Mouse (Mus musculus): Measurements from ENCODE around the gene Trpv3. TPM values are rescaled to one million over a fixed set of nuclear protein-coding genes. Genes with fewer than 3 reads are reported as not detected.
A peak's percentile ranks its signal among the peaks of the same experiment; 100 is the strongest.

Trpv3 gene
- not detected in 2 replicates for polyA plus RNA-seq (2015; fragmentation: Nextera tagmentation; extraction: Ambion mirVana)

DNA sequence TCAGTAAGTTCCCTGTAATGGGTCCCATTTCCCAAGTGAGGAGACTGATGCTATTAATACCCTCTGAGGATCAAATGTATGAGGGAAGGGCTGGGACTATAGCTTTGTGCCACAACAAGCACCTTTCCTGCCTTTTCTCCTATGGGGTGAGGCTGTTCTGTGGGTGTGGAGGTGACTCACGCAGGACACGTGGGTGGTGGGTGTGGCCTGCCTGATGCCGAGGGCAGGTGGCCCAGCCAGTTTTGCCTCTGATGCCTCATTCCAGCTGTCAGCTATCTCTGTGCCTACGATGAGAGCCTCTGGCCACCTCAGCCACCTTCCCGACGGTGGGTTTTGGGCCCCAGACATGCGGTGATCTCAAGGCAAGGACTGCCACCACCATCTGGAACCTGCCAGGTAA is at the start of gene Trpv3:
TSS of gene Trpv3 (plus strand) at position 122 of the 400 bp plus-strand sequence.
- no peaks in the 10 kb centered on the region for H3K27me3 ChIP-seq
- H3K9me3 ChIP-seq: no peaks in the 10 kb centered on the region
- H3K36me3 ChIP-seq: no peaks in the 10 kb centered on the region
- no peak within 1 kb of the TSS for H3K9ac ChIP-seq (replicated peaks)
- no peak for ATAC-seq
- H3K4me2 ChIP-seq (replicated peaks): no peak within 1 kb of the TSS
- no peak within 1 kb of the TSS for H3K4me3 ChIP-seq (replicated peaks)
- WGBS: 92% methylated on average over 7 of the region's 7 CpGs
- no peaks in the 10 kb centered on the region for H3K4me1 ChIP-seq (replicated peaks)
- no peak within 1 kb of the TSS for H3K27ac ChIP-seq

GRCm38 (mm10) chr11:73219671-73220070 is 47.5 kb upstream of the Trpv3 start:
- H3K27me3 ChIP-seq: no peaks in the 10 kb centered on the region
- ATAC-seq: no peak
- 67% methylated on average over 2 of the region's 2 CpGs for WGBS

DNA sequence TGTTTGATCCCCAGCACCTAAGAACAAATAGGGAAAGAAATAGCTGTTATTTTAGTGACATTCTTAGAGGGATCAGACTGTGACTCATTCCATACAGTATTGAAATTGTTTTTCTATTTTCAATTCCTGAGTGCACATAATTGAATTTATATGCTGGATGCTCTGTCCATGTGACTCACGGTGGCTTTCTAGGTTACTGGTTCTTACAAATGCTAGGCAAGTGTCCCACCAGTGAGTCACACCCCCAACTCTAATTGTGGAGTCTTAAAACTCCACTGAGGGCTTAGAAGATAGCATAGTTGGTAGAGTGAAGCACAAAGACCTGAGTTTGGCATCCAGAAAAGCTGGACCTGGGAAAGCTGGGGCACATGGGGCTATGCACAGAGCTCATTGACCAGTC is 46.5 kb upstream of the Trpv3 start:
- Histone ChIP-seq H3K27me3 (no peaks in the 10 kb centered on the region), H3K4me2 (replicated peaks) (no peak overlapping the region), H3K9ac (replicated peaks) (no peak overlapping the region), H3K4me1 (replicated peaks) (no peaks in the 10 kb centered on the region), H3K9me3 (no peaks in the 10 kb centered on the region), H3K36me3 (no peaks in the 10 kb centered on the region), H3K27ac (no peak overlapping the region), H3K4me3 (replicated peaks) (no peak overlapping the region)
- WGBS: 100% methylated on average over 1 of the region's 1 CpGs
- no peak for ATAC-seq

More at GRCm38 (mm10) chr11:73219671-73220070, 47.5 kb upstream of the Trpv3 start:
- Histone ChIP-seq H3K9me3 (no peaks in the 10 kb centered on the region), H3K4me3 (replicated peaks) (no peak overlapping the region), H3K4me2 (replicated peaks) (no peak overlapping the region), H3K36me3 (no peaks in the 10 kb centered on the region), H3K27ac (no peak overlapping the region), H3K9ac (replicated peaks) (no peak overlapping the region), H3K4me1 (replicated peaks) (no peaks in the 10 kb centered on the region)

- H3K4me1 ChIP-seq (replicated peaks): no peaks in the 10 kb centered on the region
- H3K36me3 ChIP-seq: no peaks in the 10 kb centered on the region
- no peak overlapping the region for H3K27ac ChIP-seq
- no peak overlapping the region for H3K4me2 ChIP-seq (replicated peaks)
- H3K9me3 ChIP-seq: no peaks in the 10 kb centered on the region
- H3K9ac ChIP-seq (replicated peaks): no peak overlapping the region
- H3K27me3 ChIP-seq: no peaks in the 10 kb centered on the region
- no peak for ATAC-seq
- 58% methylated on average over 5 of the region's 5 CpGs for WGBS
- no peak overlapping the region for H3K4me3 ChIP-seq (replicated peaks)
These were observed 44.3 kb upstream of the Trpv3 start for GRCm38 (mm10) chr11:73222846-73223245.

DNA sequence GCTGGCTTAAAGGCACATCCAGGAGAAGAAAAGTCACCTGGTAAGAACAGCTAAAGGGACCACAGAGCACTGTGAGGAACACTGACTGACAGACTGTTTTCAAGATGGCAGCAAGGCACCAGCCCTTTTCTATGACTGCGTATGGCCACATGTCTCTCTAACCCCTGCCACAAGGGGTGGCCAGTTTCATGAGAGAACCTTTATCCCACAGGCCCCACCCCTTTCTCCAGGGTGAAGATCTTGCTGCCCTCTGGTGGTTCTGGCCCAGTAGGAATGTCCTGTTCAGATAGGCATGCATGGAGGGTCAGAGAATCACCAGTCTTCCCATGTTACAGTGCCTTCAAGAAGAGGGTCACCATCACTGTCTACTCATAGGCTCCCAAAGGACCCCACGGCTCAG is 43.2 kb upstream of the Trpv3 start:
- Histone ChIP-seq H3K27ac (no peak overlapping the region), H3K4me1 (replicated peaks) (no peaks in the 10 kb centered on the region), H3K4me3 (replicated peaks) (no peak overlapping the region), H3K36me3 (no peaks in the 10 kb centered on the region), H3K27me3 (no peaks in the 10 kb centered on the region), H3K9me3 (peaks cover 4% of the 10 kb centered on the region), H3K4me2 (replicated peaks) (no peak overlapping the region), H3K9ac (replicated peaks) (no peak overlapping the region)
- 78% methylated on average over 2 of the region's 2 CpGs for WGBS
- no peak for ATAC-seq

GRCm38 (mm10) chr11:73225856-73226255 is 41.3 kb upstream of the Trpv3 start:
- no peak for ATAC-seq
- Histone ChIP-seq H3K4me2 (replicated peaks) (no peak overlapping the region), H3K9ac (replicated peaks) (no peak overlapping the region), H3K36me3 (no peaks in the 10 kb centered on the region), H3K4me1 (replicated peaks) (no peaks in the 10 kb centered on the region), H3K27ac (no peak overlapping the region), H3K9me3 (peaks cover 8% of the 10 kb centered on the region), H3K27me3 (no peaks in the 10 kb centered on the region), H3K4me3 (replicated peaks) (no peak overlapping the region)
- whole genome bisulfite sequencing: 94% methylated on average over 6 of the region's 6 CpGs

DNA sequence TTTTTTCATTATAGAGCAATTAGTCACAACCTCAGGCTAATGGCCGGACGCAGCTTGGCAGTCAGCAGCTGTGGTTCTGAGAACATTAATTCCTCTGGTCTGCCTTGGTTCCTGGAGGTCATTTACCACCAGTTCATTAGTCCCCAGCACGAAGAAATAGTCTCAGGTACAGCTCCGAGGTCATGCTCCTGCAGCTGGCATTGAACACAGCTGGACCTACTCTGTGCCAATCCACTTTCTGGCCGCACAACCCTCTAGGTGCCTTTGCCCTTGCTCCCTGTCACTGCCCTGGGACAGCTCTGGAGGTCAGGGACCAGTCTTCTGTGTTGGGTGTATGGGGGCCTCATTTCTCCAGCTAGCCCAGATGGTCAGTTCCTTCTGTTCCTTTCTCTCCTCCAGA is 38.3 kb upstream of the Trpv3 start:
- no peaks in the 10 kb centered on the region for H3K36me3 ChIP-seq
- no peak overlapping the region for H3K27ac ChIP-seq
- WGBS: 83% methylated on average over 5 of the region's 5 CpGs
- H3K4me2 ChIP-seq (replicated peaks): no peak overlapping the region
- no peak overlapping the region for H3K4me3 ChIP-seq (replicated peaks)
- no peak overlapping the region for H3K9ac ChIP-seq (replicated peaks)
- no peaks in the 10 kb centered on the region for H3K27me3 ChIP-seq
- H3K9me3 ChIP-seq: peaks cover 8% of the 10 kb centered on the region
- no peaks in the 10 kb centered on the region for H3K4me1 ChIP-seq (replicated peaks)
- no peak for ATAC-seq

DNA sequence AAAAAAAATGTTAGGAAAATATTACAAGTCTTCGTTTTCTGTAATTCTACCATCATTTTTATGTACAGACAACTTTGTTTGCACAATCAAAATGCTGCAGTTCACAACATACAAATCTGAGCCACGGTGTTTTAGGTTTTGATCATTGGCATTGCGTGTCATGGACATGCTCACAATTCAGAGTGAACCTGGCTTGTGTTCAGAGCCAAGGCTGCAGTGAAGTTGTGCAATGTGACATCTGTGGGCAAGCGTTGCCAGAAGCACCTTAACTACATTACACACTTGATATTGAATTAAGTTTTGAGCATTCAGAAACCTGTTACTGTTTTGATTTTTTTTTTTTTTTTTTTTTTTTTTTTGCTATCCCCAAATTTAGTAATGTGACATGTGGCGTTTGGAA is 37.1 kb upstream of the Trpv3 start:
- ATAC-seq: no peak
- H3K9me3 ChIP-seq: peaks cover 8% of the 10 kb centered on the region
- H3K4me3 ChIP-seq (replicated peaks): no peak overlapping the region
- no peaks in the 10 kb centered on the region for H3K27me3 ChIP-seq
- H3K27ac ChIP-seq: no peak overlapping the region
- H3K36me3 ChIP-seq: no peaks in the 10 kb centered on the region
- no peaks in the 10 kb centered on the region for H3K4me1 ChIP-seq (replicated peaks)
- no peak overlapping the region for H3K9ac ChIP-seq (replicated peaks)
- H3K4me2 ChIP-seq (replicated peaks): no peak overlapping the region
- 87% methylated on average over 5 of the region's 5 CpGs for WGBS

GRCm38 (mm10) chr11:73232513-73232912 is 34.7 kb upstream of the Trpv3 start:
- H3K4me3 ChIP-seq (replicated peaks): no peak overlapping the region
- peaks cover 8% of the 10 kb centered on the region for H3K9me3 ChIP-seq
- no peak overlapping the region for H3K9ac ChIP-seq (replicated peaks)
- no peaks in the 10 kb centered on the region for H3K4me1 ChIP-seq (replicated peaks)
- no peak overlapping the region for H3K27ac ChIP-seq
- H3K36me3 ChIP-seq: no peaks in the 10 kb centered on the region
- no peaks in the 10 kb centered on the region for H3K27me3 ChIP-seq
- ATAC-seq: no peak
- WGBS: 75% methylated on average over 2 of the region's 2 CpGs
- H3K4me2 ChIP-seq (replicated peaks): no peak overlapping the region

GRCm38 (mm10) chr11:73233992-73234391 is 33.2 kb upstream of the Trpv3 start, which contains the start of gene Trpv1:
TSS of gene Trpv1 (plus strand) at chr11:73234292.
- Histone ChIP-seq H3K4me1 (replicated peaks) (no peaks in the 10 kb centered on the region), H3K27ac (no peak within 1 kb of the TSS), H3K27me3 (no peaks in the 10 kb centered on the region), H3K4me2 (replicated peaks) (no peak within 1 kb of the TSS), H3K9ac (replicated peaks) (no peak within 1 kb of the TSS), H3K36me3 (no peaks in the 10 kb centered on the region), H3K9me3 (peaks cover 4% of the 10 kb centered on the region), H3K4me3 (replicated peaks) (no peak within 1 kb of the TSS)
- peak; percentile 40; the same call in 1 of the 2 replicates for ATAC-seq
- 85% methylated on average over 5 of the region's 5 CpGs for WGBS

DNA sequence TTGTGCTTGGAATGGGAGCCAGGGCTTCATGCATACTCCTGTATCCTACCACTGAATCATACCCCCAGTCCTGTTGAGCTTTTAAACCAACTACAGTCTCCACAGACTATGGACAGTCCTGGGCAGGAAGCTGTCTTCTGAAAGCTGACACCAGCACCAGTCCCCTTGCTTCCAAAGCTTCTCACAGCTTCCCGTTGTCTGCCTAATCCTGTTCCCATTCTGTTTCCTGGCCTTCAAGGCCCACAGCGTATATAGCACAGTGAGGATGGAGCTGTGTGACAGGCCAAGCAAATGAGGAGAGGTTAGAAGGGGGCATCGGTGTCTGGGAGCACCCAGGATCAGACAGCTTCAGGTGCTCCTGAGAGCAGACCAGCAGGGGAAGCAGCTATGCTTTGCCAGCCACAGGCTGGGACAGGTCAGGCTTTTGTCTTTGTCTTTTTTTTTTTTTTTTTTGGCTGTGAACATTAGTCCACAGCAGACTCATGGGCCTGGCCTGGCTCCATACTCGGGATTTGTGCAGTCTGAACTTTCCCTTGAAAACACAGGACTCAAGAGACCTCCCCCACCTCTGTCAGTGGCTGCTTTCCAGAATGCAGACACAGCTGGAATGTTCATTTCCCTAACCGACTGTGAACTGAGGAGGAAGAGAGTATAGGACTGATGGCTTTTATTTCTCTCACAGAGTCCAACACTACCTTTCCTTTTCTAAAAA is 31.0 kb upstream of the Trpv3 start:
- no peak overlapping the region for H3K4me3 ChIP-seq (replicated peaks)
- H3K4me1 ChIP-seq (replicated peaks): no peaks in the 10 kb centered on the region
- no peaks in the 10 kb centered on the region for H3K36me3 ChIP-seq
- no peak for ATAC-seq
- no peaks in the 10 kb centered on the region for H3K27me3 ChIP-seq
- 49% methylated on average over 5 of the region's 5 CpGs for WGBS
- H3K9ac ChIP-seq (replicated peaks): no peak overlapping the region
- H3K4me2 ChIP-seq (replicated peaks): no peak overlapping the region
- no peak overlapping the region for H3K27ac ChIP-seq
- no peaks in the 10 kb centered on the region for H3K9me3 ChIP-seq

DNA sequence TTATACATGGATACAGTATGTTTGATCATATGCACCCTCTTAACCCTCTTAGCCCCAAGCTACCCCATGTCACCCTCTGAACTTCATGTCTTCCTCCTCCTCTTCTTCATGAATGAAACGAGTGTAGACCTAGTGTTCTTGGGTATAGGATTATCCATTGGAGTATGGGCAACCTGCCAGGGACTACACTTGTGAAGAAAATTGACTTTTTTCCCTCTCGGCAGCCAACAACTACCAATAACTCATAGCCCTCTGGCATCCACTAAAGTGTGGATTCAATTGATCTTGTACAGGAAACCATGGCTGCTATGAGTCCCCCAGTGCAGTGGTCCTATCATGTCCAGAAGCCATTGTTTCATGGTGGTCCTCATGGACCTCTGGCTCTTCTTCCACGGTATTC is 30.5 kb upstream of the Trpv3 start:
- no peak overlapping the region for H3K4me3 ChIP-seq (replicated peaks)
- ATAC-seq: no peak
- 85% methylated on average over 3 of the region's 3 CpGs for WGBS
- no peak overlapping the region for H3K4me2 ChIP-seq (replicated peaks)
- no peaks in the 10 kb centered on the region for H3K36me3 ChIP-seq
- H3K27me3 ChIP-seq: no peaks in the 10 kb centered on the region
- H3K27ac ChIP-seq: no peak overlapping the region
- H3K4me1 ChIP-seq (replicated peaks): no peaks in the 10 kb centered on the region
- no peak overlapping the region for H3K9ac ChIP-seq (replicated peaks)
- H3K9me3 ChIP-seq: no peaks in the 10 kb centered on the region

DNA sequence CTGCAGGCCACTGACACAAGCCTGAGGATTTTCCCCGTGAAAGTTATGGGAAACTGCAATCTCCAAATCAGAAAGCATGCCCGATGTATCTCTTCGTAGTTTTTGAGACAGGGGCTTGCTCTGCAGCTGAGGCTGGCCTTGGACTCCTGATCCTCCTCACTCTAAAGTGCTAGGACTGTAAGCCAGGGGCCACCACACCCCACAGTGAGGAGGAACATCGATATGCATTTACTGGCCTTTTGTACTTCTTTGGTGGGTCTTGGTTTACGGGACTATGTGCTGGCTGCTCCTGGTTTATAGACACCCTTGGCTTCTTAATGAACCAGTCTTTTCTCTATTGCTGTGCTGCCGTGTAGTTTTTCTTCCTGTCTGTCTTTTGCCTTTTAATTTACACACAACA is 25.0 kb upstream of the Trpv3 start:
- 89% methylated on average over 6 of the region's 6 CpGs for WGBS
- H3K9me3 ChIP-seq: no peaks in the 10 kb centered on the region
- H3K27ac ChIP-seq: no peak overlapping the region
- no peaks in the 10 kb centered on the region for H3K36me3 ChIP-seq
- no peaks in the 10 kb centered on the region for H3K4me1 ChIP-seq (replicated peaks)
- H3K9ac ChIP-seq (replicated peaks): no peak overlapping the region
- no peak for ATAC-seq
- no peak overlapping the region for H3K4me2 ChIP-seq (replicated peaks)
- H3K27me3 ChIP-seq: no peaks in the 10 kb centered on the region
- H3K4me3 ChIP-seq (replicated peaks): no peak overlapping the region
